Mouse (Mus musculus) midbrain, postnatal 0 days (tissue): Measurements from ENCODE around the gene Krt72. TPM values are rescaled to one million over a fixed set of nuclear protein-coding genes. Genes with fewer than 3 reads are reported as not detected.

Experiments
- ATAC-seq: fragments of 200-750 bp; cut with Nextera tagmentation; 2 replicates; pipeline ENCODE4 v1.8.0; 2017; ENCODE audit warnings: moderate number of reproducible peaks, mild to moderate bottlenecking, moderate TSS enrichment, moderate library complexity; ENCODE audit not compliant: low FRiP score
- DNase-seq: peaks from one replicate; pipeline ENCODE4 v3.0.0-alpha.2; 2015; ENCODE audit warnings: low spot score
- H3K27ac ChIP-seq: fragments of 300-500 bp; sonication (generic); 2 replicates; pipeline ENCODE4 v1.5.1; 2014; ENCODE audit warnings: low read depth, mild to moderate bottlenecking, low read length, mixed read lengths
- H3K27me3 ChIP-seq: fragments of 300-500 bp; sonication (generic); 2 replicates; pipeline ENCODE4 v1.6.1; 2014; ENCODE audit warnings: low read length, control low read depth, mixed read lengths; ENCODE audit not compliant: insufficient read depth
- H3K36me3 ChIP-seq: fragments of 300-500 bp; sonication (generic); 2 replicates; pipeline ENCODE4 v1.6.1; 2014; ENCODE audit warnings: low read length, control low read depth, mixed read lengths; ENCODE audit not compliant: insufficient read depth
- H3K4me1 ChIP-seq: fragments of 300-500 bp; sonication (generic); 2 replicates; pipeline ENCODE4 v1.6.1; 2014; ENCODE audit warnings: mild to moderate bottlenecking, control low read depth, antibody characterized with exemption, low read length, mixed read lengths; ENCODE audit not compliant: insufficient read depth
- H3K4me2 ChIP-seq: fragments of 300-500 bp; sonication (generic); 2 replicates; pipeline ENCODE4 v1.6.1; 2014; ENCODE audit warnings: low read depth, mild to moderate bottlenecking, low read length, mixed read lengths; ENCODE audit not compliant: poor library complexity, severe bottlenecking
- H3K4me3 ChIP-seq: fragments of 300-500 bp; sonication (generic); 2 replicates; pipeline ENCODE4 v1.5.1; 2014; ENCODE audit warnings: low read depth, mild to moderate bottlenecking, low read length, moderate library complexity
- H3K9ac ChIP-seq: fragments of 300-500 bp; sonication (generic); replicated peaks from 2 replicates; pipeline ENCODE4 v1.6.1; 2014; ENCODE audit warnings: mild to moderate bottlenecking, low read length, moderate library complexity, mixed read lengths; ENCODE audit not compliant: poor library complexity, severe bottlenecking
- H3K9me3 ChIP-seq: fragments of 300-500 bp; sonication (generic); 2 replicates; pipeline ENCODE4 v1.6.1; 2016; ENCODE audit warnings: low read length, control low read depth
- CTCF ChIP-seq: IDR thresholded peaks from 2 replicates; pipeline ENCODE4 v1.5.1; 2016; ENCODE audit warnings: antibody characterized with exemption, mild to moderate bottlenecking
- WGBS: fragments of 180-500 bp; shearing (Covaris S2); extraction: QIAGEN DNeasy Blood & Tissue Kit; methylation state at CpG from one replicate; pipeline ENCODE4 v1.1.7; 2014; 5-methylcytosine and 5-hydroxymethylcytosine counted together
- polyA plus RNA-seq: library from polyadenylated mRNA; unstranded; fragments of >200 nt; fragmentation: Nextera tagmentation; extraction: Ambion mirVana; gene quantifications from 2 replicates; pipeline ENCODE4 v1.2.1, GENCODE M21; 2015
- total RNA-seq: library from RNA; depleted of rRNA; stranded (reverse); fragments of >200 nt; gene quantifications from 2 replicates; pipeline ENCODE4 v1.2.3, GENCODE M21; 2014; rRNA removed

Gene Krt72
- total RNA-seq = not detected in 2 replicates
- not detected in 2 replicates for polyA plus RNA-seq

DNA sequence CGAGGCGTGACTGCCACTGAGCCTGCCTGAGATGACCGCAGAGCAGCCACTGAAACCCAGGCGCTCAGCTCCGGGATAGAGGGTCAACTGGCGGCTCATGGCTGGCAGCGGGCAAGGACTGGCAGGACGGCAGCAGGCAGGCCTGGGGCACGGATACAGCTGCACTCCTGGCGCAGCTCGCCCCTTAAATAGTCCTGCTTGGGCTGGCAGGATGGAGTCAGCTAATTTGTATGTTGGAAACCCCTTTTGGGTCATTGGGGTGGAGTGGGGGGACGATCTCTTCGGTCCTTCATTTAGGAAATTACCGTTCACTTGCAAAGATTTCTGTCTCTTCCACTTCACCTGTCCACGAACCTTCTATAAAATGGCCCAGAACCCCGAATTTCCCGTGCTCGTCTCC is at the start of gene Krt72:
Krt72 (minus strand) TSS at position 101 of the 400 bp plus-strand sequence.
- ATAC-seq = no peak
- Histone ChIP-seq H3K4me2 (no peak within 1 kb of the TSS), H3K9ac (no peak within 1 kb of the TSS), H3K4me3 (no peak within 1 kb of the TSS), H3K27ac (no peak within 1 kb of the TSS), H3K9me3 (no peaks in the 10 kb centered on the region), H3K4me1 (0 out of 2 replicates have a peak, but pooled peaks cover 2% of the 10 kb centered on the region), H3K36me3 (no peaks in the 10 kb centered on the region), H3K27me3 (no peaks in the 10 kb centered on the region)
- DNase-seq = no peak
- TF ChIP-seq CTCF = no peak
- WGBS = 91% methylated on average over 18 of the region's 18 CpGs

DNA sequence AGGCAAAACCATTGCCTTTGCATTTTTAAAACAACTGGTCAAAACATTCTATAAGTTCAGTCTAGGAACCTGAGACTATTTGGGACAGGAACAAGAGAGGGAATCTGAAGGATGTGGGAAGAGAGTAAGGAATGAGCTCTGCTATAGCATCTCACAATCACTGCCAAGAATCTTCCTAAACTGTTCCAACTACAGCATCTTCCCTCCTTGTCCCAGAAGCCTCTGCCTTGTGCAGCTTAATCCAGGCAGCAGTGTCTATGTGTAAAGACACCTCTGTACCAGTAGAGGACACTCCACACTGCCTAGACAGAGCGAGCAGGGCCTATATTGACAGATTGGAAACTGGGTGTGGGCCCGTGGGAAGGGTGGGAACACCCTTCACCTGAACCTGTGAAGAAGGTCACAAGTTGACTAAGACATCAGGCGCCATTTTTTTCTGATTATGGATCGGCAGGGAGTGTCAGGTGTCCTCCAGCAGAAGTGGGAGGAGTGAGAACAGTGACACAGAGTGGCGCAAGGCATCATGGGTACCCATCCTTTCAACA is 48.6 kb upstream of the Krt72 start:
- no peak overlapping the region for H3K4me3 ChIP-seq
- no peak overlapping the region for H3K4me2 ChIP-seq
- no peaks in the 10 kb centered on the region for H3K36me3 ChIP-seq
- DNase-seq (no peak), ATAC-seq (no peak)
- 64% methylated on average over 5 of the region's 5 CpGs for WGBS
- no peaks in the 10 kb centered on the region for H3K27me3 ChIP-seq
- H3K9ac ChIP-seq = no peak overlapping the region
- no peaks in the 10 kb centered on the region for H3K4me1 ChIP-seq
- no peak; the same call in 1 of the 2 replicates for TF ChIP-seq CTCF
- no peaks in the 10 kb centered on the region for H3K9me3 ChIP-seq
- no peak overlapping the region for H3K27ac ChIP-seq

DNA sequence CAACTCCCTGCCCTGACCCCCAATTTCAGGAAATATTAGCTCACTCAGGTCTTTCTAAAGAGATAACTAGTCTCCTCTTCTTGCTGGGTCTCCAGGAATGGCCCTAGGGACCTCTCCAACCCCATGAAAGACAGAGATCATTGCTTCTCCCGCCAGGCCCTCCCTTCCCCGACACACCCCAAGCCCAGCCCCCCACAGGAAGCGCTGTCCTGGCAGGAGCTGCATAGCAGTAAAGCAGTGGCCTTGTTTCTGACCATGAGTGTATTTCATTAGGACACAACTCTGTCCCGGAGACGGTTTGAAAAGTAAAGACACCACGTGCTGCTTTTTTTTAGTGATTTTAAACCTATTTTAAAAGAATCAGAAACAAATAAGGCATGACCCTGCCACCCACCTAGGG is 46.9 kb upstream of the Krt72 start:
- no peak for ATAC-seq
- 55% methylated on average over 6 of the region's 6 CpGs for WGBS
- Histone ChIP-seq H3K4me3 (no peak overlapping the region), H3K27ac (no peak overlapping the region), H3K4me2 (no peak overlapping the region), H3K36me3 (no peaks in the 10 kb centered on the region), H3K4me1 (no peaks in the 10 kb centered on the region), H3K27me3 (no peaks in the 10 kb centered on the region), H3K9ac (no peak overlapping the region), H3K9me3 (no peaks in the 10 kb centered on the region)
- no peak for DNase-seq
- no peak for TF ChIP-seq CTCF

DNA sequence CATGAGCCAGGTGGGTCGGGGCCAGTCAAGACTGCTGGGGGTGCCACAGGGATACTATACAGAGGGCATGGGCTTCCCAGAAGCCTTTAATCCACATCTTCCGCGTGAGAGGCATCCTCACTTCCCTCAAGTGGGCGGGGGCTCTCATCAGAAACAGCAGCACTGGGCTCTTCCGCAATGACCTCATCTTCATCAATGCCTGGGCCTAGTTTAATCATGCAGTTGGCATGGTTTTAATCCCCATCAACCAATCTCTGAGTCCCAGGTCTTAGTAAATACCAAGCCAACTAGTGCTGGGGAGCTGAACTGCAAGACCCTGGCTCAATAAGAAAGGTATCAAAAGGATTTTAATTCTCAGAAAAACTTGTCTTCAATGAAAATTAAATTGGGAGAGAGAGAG is 43.2 kb upstream of the Krt72 start:
- Histone ChIP-seq H3K27me3 (no peaks in the 10 kb centered on the region), H3K9ac (no peak overlapping the region), H3K27ac (no peak overlapping the region), H3K4me1 (no peaks in the 10 kb centered on the region), H3K4me2 (no peak overlapping the region), H3K4me3 (no peak overlapping the region), H3K36me3 (no peaks in the 10 kb centered on the region), H3K9me3 (no peaks in the 10 kb centered on the region)
- 58% methylated on average over 5 of the region's 5 CpGs for WGBS
- ATAC-seq (no peak), DNase-seq (no peak)
- TF ChIP-seq CTCF = no peak

DNA sequence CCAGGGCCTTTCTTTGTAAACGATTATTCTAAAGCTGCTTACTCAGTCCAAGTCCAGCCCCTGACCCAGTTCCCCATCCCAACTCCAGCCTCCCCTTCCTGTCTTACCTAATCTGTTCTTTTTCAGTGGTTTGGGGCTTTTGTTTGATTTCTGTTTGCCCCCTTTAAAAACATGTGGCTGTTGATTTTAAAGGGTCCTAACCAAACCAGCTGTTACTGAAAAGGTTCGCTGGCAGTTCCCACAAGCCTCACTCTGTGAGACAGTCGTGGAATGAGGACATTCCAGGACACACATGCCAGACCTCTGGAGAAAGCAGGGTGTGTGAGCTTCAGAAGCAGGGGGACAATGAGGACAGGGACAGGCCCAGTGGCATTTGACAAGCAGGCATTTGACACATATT is 35.5 kb upstream of the Krt72 start:
- 24% methylated on average over 3 of the region's 3 CpGs for WGBS

DNA sequence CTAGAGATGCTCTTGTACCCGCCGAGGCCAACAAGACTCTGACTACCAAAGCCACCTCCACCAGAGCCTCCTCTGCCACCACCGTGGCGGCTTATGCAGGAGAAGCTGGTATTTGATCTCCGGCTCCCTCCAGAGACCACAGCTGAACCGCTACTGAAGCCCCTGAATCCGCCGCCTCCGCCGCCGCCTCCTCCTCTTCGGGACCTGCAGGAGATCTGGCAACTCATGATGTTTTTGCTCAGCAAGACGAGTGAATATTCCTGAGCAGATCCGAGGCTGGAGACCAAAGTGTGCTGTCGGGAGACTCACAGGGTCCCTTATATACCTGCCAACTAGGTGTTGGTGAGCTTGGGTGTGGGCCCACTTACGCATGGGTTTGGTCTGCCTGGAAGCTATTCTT is 31.6 kb upstream of the Krt72 start, which contains the start of gene Krt2:
Krt2 (minus strand) TSS at position 295 of the 400 bp plus-strand sequence.
- Histone ChIP-seq H3K27ac (no peak within 1 kb of the TSS), H3K4me2 (no peak within 1 kb of the TSS), H3K36me3 (no peaks in the 10 kb centered on the region), H3K4me1 (no peaks in the 10 kb centered on the region), H3K9me3 (no peaks in the 10 kb centered on the region), H3K4me3 (no peak within 1 kb of the TSS), H3K27me3 (no peaks in the 10 kb centered on the region), H3K9ac (no peak within 1 kb of the TSS)
- WGBS = 84% methylated on average over 16 of the region's 16 CpGs
- ATAC-seq (no peak), DNase-seq (no peak)
- no peak for TF ChIP-seq CTCF

More for the DNA sequence above, 35.5 kb upstream of the Krt72 start:
- Histone ChIP-seq H3K36me3 (no peaks in the 10 kb centered on the region), H3K27me3 (no peaks in the 10 kb centered on the region), H3K27ac (no peak overlapping the region), H3K4me2 (no peak overlapping the region), H3K4me3 (no peak overlapping the region), H3K9ac (no peak overlapping the region), H3K4me1 (no peaks in the 10 kb centered on the region), H3K9me3 (no peaks in the 10 kb centered on the region)
- DNase-seq (no peak), ATAC-seq (no peak)
- TF ChIP-seq CTCF = no peak
